ENCODE assay signal across 32 mouse cellular contexts in the genomic region with DNA sequence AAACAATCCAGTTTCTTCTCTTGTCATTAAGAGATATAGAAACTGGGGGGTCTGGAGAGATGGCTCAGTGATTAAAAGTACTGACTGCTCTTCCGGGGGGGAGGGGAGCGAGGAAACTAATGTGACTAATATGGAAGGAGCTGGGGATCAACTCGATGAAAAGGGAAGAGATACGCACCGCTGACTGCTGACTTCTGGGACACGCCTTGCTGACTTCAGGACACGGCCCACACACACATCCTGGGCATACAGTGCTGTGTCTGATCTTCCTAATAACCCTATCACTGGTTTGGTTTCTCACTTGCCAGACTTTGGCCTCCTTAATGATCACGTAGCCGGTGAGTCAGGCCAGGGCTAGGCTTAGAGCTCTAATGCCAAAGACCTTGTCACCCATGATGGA. TPM values are rescaled to one million over a fixed set of nuclear protein-coding genes. Genes with fewer than 3 reads are reported as not detected.
DNase-seq lines count a peak whose midpoint lies in the region; ATAC-seq and TF ChIP-seq lines count a peak whose summit lies in the region.
"Had no signal": no experiment of that assay in that cellular context is flagged by ENCODE, and none has a peak within 500 bp of the region (broad histone marks: within the 10 kb centered on the region; RNA-seq: fewer than 3 reads in every experiment).

No protein-coding gene starts in this region.

- no peak overlapping the region for H3K4me3 ChIP-seq in kidney, embryonic 16.5 days (ENCODE audit: low read length)
- H3K4me3 ChIP-seq in myocyte: no peak overlapping the region
- H3K4me3 ChIP-seq: embryonic facial prominence, embryonic 13.5 days; erythroblast, embryonic 14.5 days; forebrain, embryonic 12.5 days; heart, embryonic 10.5 days; hindbrain, embryonic 15.5 days; limb, embryonic 10.5 days; liver, embryonic 15.5 days; lung, embryonic 15.5 days; megakaryocyte, embryonic 14.5 days; midbrain, embryonic 13.5 days; neural tube, embryonic 12.5 days had no signal

- H3K36me3 ChIP-seq in kidney, embryonic 16.5 days (ENCODE audit: insufficient read depth, low read length): no peaks in the 10 kb centered on the region
- no peaks in the 10 kb centered on the region for H3K36me3 ChIP-seq in myocyte (ENCODE audit: control insufficient read depth, insufficient read depth)
- H3K36me3 ChIP-seq: embryonic facial prominence, embryonic 13.5 days; forebrain, embryonic 12.5 days; heart, embryonic 10.5 days; hindbrain, embryonic 15.5 days; limb, embryonic 10.5 days; liver, embryonic 15.5 days; lung, embryonic 15.5 days; midbrain, embryonic 13.5 days; neural tube, embryonic 12.5 days had no signal

- peak; percentile 30; the same call in 1 of the 2 replicates for ATAC-seq in kidney, embryonic 16.5 days (ENCODE audit: low FRiP score, low TSS enrichment)
- ATAC-seq: activated CD4-positive, CD25-positive, alpha-beta regulatory T cell, adult 4 months; midbrain, embryonic 13.5 days had no signal

- H3K9ac ChIP-seq in kidney, embryonic 16.5 days (replicated peaks; ENCODE audit: low read length): no peak overlapping the region
- H3K9ac ChIP-seq: embryonic facial prominence, embryonic 13.5 days; forebrain, embryonic 12.5 days; hindbrain, embryonic 15.5 days; liver, embryonic 15.5 days; lung, embryonic 15.5 days; midbrain, embryonic 13.5 days; neural tube, embryonic 12.5 days had no signal

- no peaks in the 10 kb centered on the region for H3K79me2 ChIP-seq in myocyte (ENCODE audit: control insufficient read depth, insufficient read depth)

- H3K4me2 ChIP-seq in kidney, embryonic 16.5 days (replicated peaks; ENCODE audit: low read depth, low read length): no peak overlapping the region
- H3K4me2 ChIP-seq in myocyte (ENCODE audit: low read depth): peak overlapping the region; percentile 10
- H3K4me2 ChIP-seq: embryonic facial prominence, embryonic 13.5 days; forebrain, embryonic 12.5 days; hindbrain, embryonic 15.5 days; liver, embryonic 15.5 days; lung, embryonic 15.5 days; midbrain, embryonic 13.5 days; neural tube, embryonic 12.5 days had no signal

- WGBS in kidney, embryonic 16.5 days: 37% methylated on average over 9 of the region's 9 CpGs

- no peak for DNase-seq in kidney, postnatal 14 days
- peak; percentile 13 for DNase-seq in MN1 (ENCODE audit: low spot score)
- no peak for DNase-seq in testis, postnatal 14 days (ENCODE audit: low spot score)
- DNase-seq in thymus, postnatal 0 days (ENCODE audit: low spot score): no peak
- no peak for DNase-seq in layer of hippocampus, adult 8-10 months (ENCODE audit: low spot score in 2 of 2)
- DNase-seq: adrenal gland, postnatal 14 days; cerebellum, adult 2 months; cerebellum, postnatal 36 days; embryo, embryonic 11 days; heart, postnatal 4 days; liver; lung, postnatal 36 days; right cerebral cortex, postnatal 14 days; thymus, adult 18-20 months had no signal

- no peak overlapping the region for H3K27ac ChIP-seq in kidney, embryonic 16.5 days (ENCODE audit: low read length)
- H3K27ac ChIP-seq: embryonic facial prominence, embryonic 13.5 days; forebrain, embryonic 12.5 days; heart, embryonic 10.5 days; hindbrain, embryonic 15.5 days; limb, embryonic 10.5 days; liver, embryonic 15.5 days; lung, embryonic 15.5 days; midbrain, embryonic 13.5 days; neural tube, embryonic 12.5 days had no signal

- no peaks in the 10 kb centered on the region for H3K9me3 ChIP-seq in kidney, embryonic 16.5 days (ENCODE audit: low read length)
- H3K9me3 ChIP-seq: embryonic facial prominence, embryonic 13.5 days; forebrain, embryonic 12.5 days; heart, embryonic 10.5 days; hindbrain, embryonic 15.5 days; limb, embryonic 10.5 days; liver, embryonic 15.5 days; lung, embryonic 15.5 days; midbrain, embryonic 13.5 days had no signal

- no peak for TF ChIP-seq POLR2A in myocyte (IDR thresholded peaks at IDR 0.05; ENCODE audit: insufficient read length, low read depth)

- peaks cover 21% of the 10 kb centered on the region for H3K4me1 ChIP-seq in kidney, embryonic 16.5 days (ENCODE audit: insufficient read depth, low read length)

- no peaks in the 10 kb centered on the region for H3K27me3 ChIP-seq in kidney, embryonic 16.5 days (ENCODE audit: insufficient read depth, low read length)
- H3K27me3 ChIP-seq in myocyte (ENCODE audit: control insufficient read depth, insufficient read depth, insufficient read length): no peaks in the 10 kb centered on the region
- H3K27me3 ChIP-seq: embryonic facial prominence, embryonic 13.5 days; forebrain, embryonic 12.5 days; hindbrain, embryonic 15.5 days; liver, embryonic 15.5 days; lung, embryonic 15.5 days; midbrain, embryonic 13.5 days; neural tube, embryonic 12.5 days had no signal

- no peak overlapping the region for H3ac ChIP-seq in myocyte (ENCODE audit: control insufficient read depth, insufficient read length)

TF ChIP-seq in myocyte, 11 proteins besides CTCF, POLR2A, EP300 and RAD21:
- TF ChIP-seq REST (IDR thresholded peaks at IDR 0.05; ENCODE audit: insufficient read depth, insufficient read length) (no peak), MYOD1 (IDR thresholded peaks at IDR 0.05; ENCODE audit: control insufficient read depth in 1 of 3, insufficient read length in 2 of 3, low read depth in 2 of 3) (no peak), E2F4 (IDR thresholded peaks at IDR 0.05; ENCODE audit: insufficient read depth) (no peak), CEBPB (IDR thresholded peaks at IDR 0.05; ENCODE audit: insufficient read depth, poor library complexity, severe bottlenecking) (no peak)

RNA-seq across cellular contexts. Expression of a gene that starts 3.7 kb away (rescaled TPM):
- polyA plus RNA-seq in kidney, embryonic 16.5 days (2015; fragmentation: Nextera tagmentation; extraction: Ambion mirVana): 1.5 and 2.1 TPM in 2 replicates
- polyA plus RNA-seq in myocyte (2012; fragmentation: generic; extraction: Trizol): 0.56 TPM
- 5.0 and 6.3 TPM in 2 replicates for polyA plus RNA-seq in thymus, postnatal 0 days (2015; fragmentation: Nextera tagmentation; extraction: Ambion mirVana)
- 1 to 10 TPM in 1 of 4 experiments, under 1 TPM in 1, not detected in 2; 0.80 to 1.1 TPM for total RNA-seq in layer of hippocampus, adult 8-10 months (2022)
- total RNA-seq: gastrocnemius, adult 8-10 months; layer of hippocampus, postnatal 14 days had no signal
- polyA plus RNA-seq: erythroblast, embryonic 14.5 days; heart, embryonic 10.5 days had no signal

RNA-seq across cellular contexts. Expression of a gene that starts 15.2 kb away (rescaled TPM):
- polyA plus RNA-seq in kidney, embryonic 16.5 days (2015; fragmentation: Nextera tagmentation; extraction: Ambion mirVana): 55.7 and 63.3 TPM in 2 replicates
- polyA plus RNA-seq in myocyte (2012; fragmentation: generic; extraction: Trizol): 19.6 TPM
- polyA plus RNA-seq in thymus, postnatal 0 days (2015; fragmentation: Nextera tagmentation; extraction: Ambion mirVana): 58.5 and 69.2 TPM in 2 replicates
- total RNA-seq in layer of hippocampus, adult 8-10 months (2022): 100 to 1,000 TPM; 183 to 208 (median 204) TPM

RNA-seq across cellular contexts. Expression of a gene that starts 30.0 kb away (rescaled TPM):
- polyA plus RNA-seq in kidney, embryonic 16.5 days (2015; fragmentation: Nextera tagmentation; extraction: Ambion mirVana): 4.5 and 4.8 TPM in 2 replicates
- polyA plus RNA-seq in myocyte (2012; fragmentation: generic; extraction: Trizol): 2.1 TPM
- polyA plus RNA-seq in thymus, postnatal 0 days (2015; fragmentation: Nextera tagmentation; extraction: Ambion mirVana): 77.9 and 95.8 TPM in 2 replicates
- total RNA-seq in layer of hippocampus, adult 8-10 months (2022): 1 to 10 TPM; 1.3 to 9.8 (median 4.7) TPM

RNA-seq across cellular contexts. Expression of a gene that starts 44.1 kb away (rescaled TPM):
- 12.6 and 15.4 TPM in 2 replicates for polyA plus RNA-seq in kidney, embryonic 16.5 days (2015; fragmentation: Nextera tagmentation; extraction: Ambion mirVana)
- polyA plus RNA-seq in myocyte (2012; fragmentation: generic; extraction: Trizol): not detected
- polyA plus RNA-seq in thymus, postnatal 0 days (2015; fragmentation: Nextera tagmentation; extraction: Ambion mirVana): 1.3 and 1.6 TPM in 2 replicates
- not detected for total RNA-seq in layer of hippocampus, adult 8-10 months (2022)
- total RNA-seq: gastrocnemius, adult 8-10 months; heart, postnatal 4 days; layer of hippocampus, postnatal 14 days; left cerebral cortex, adult 8-10 months had no signal
- polyA plus RNA-seq: embryonic facial prominence, embryonic 13.5 days; forebrain, embryonic 12.5 days; frontal cortex, adult 2 months; midbrain, embryonic 13.5 days had no signal

Comparison
In these comparisons a context has a peak if more than half of its experiments do, and no peak if none do; other contexts are left out.
1. RNA of a gene that starts 30.0 kb away (polyA plus RNA-seq): 77.9 to 95.8 TPM in thymus, postnatal 0 days; 4.5 to 4.8 TPM in kidney, embryonic 16.5 days and 2.1 TPM in myocyte (single experiment); every median in the first group is over 10 times any median in the second.